ENCODE assay signal across 14 mouse cellular contexts in the genomic region with DNA sequence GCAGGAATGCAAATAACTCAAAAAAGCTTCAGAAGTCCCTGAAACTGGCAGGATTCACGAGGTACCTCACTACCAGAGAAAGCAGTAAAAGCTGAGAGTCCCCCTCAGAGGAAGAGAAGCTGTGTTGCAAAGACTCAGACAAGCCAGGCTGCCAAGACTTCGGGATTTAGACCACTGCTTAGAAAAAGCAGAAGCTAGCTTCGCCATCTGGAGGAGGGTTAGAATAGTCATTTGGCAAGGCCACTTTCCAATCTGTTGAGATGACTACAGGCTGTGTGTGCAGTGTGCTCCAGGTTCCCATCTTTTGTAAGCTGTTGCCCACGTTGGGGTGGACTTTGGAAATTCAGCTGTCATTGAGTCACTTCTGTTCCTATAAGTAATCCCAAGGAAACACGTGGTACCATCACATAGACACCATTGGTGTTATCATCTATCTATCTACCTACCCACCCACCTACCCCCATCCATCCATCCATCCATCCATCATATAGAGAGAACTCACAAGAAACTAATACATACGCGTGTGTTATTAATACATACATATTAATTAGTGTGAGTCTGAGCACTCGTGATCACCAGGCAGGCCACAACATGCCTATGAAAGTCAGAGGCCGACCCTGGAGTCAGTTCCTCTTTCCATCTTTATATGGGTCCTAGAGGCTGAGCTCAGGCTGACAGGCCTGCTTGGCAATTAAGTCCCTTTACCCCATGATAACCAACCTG. TPM values are rescaled to one million over a fixed set of nuclear protein-coding genes. Genes with fewer than 3 reads are reported as not detected.
A peak's percentile ranks its signal among the peaks of the same experiment; 100 is the strongest.
DNase-seq lines count a peak whose midpoint lies in the region.
"Had no signal": no experiment of that assay in that cellular context is flagged by ENCODE, and none has a peak within 500 bp of the region (broad histone marks: within the 10 kb centered on the region; RNA-seq: fewer than 3 reads in every experiment).

No protein-coding gene starts in this region.

- H3K27ac ChIP-seq in macrophage: 0 out of 2 replicates have a peak overlapping the region, but pooled peaks have one; percentile 13
- H3K27ac ChIP-seq: limb, embryonic 13.5 days had no signal

- DNase-seq in left cerebral cortex, adult 18-20 months (ENCODE audit: low spot score in 2 of 2): peak; percentile 46 to 53
- DNase-seq in left cerebral cortex, adult 11 months (ENCODE audit: low spot score): no peak
- DNase-seq in layer of hippocampus, adult 11-12 months (ENCODE audit: low spot score): peak; percentile 51
- DNase-seq in thymus, postnatal 4 days: no peak
- DNase-seq in heart, adult 9 months (ENCODE audit: low spot score in 2 of 2): no peak
- no peak for DNase-seq in liver
- DNase-seq: heart, adult 18-20 months; heart, postnatal 36 days; kidney, adult 8-10 months; spleen, adult 18-20 months had no signal

- 25% methylated on average over 7 of the region's 9 CpGs for WGBS in macrophage (ENCODE audit: missing documents)

- peaks cover 20% of the 10 kb centered on the region; the same call in 1 of the 2 replicates for H3K36me3 ChIP-seq in macrophage (ENCODE audit: inconsistent target)

- H3K4me3 ChIP-seq in macrophage (ENCODE audit: inconsistent target): no peak overlapping the region
- H3K4me3 ChIP-seq: limb, embryonic 13.5 days had no signal

- H3K79me2 ChIP-seq in macrophage (ENCODE audit: inconsistent target): no peaks in the 10 kb centered on the region

RNA-seq across cellular contexts. Expression of gene Gemin5, which starts 24.5 kb away (rescaled TPM):
- 10 to 100 TPM; 18.9 to 19.0 TPM for total RNA-seq in left cerebral cortex, adult 18-20 months (2021)
- total RNA-seq in macrophage (2018; cell fraction: chromatin; rRNA removed): 10 to 100 TPM in 15 of 26 experiments, 1 to 10 TPM in 11; 1.2 to 32.8 (median 11.9) TPM
- total RNA-seq in macrophage (2018; cell fraction: cytosol; rRNA removed): 1 to 10 TPM; 3.6 to 8.6 (median 6.5) TPM
- 10 to 100 TPM in 5 of 26 experiments, 1 to 10 TPM in 21; 2.2 to 23.1 (median 6.5) TPM for total RNA-seq in macrophage (2018; cell fraction: nucleus; rRNA removed)
- 4.7 to 12.0 TPM (median 5.4 TPM) in 3 replicates for polyA plus RNA-seq in macrophage (2018)

RNA-seq across cellular contexts. Expression of gene Mrpl22, which starts 27.6 kb away (rescaled TPM):
- total RNA-seq in left cerebral cortex, adult 18-20 months (2021): 10 to 100 TPM; 36.0 to 39.6 TPM
- 10 to 100 TPM in 8 of 26 experiments, 1 to 10 TPM in 16, not detected in 2; 1.6 to 17.9 (median 7.6) TPM for total RNA-seq in macrophage (2018; cell fraction: chromatin; rRNA removed)
- total RNA-seq in macrophage (2018; cell fraction: cytosol; rRNA removed): 10 to 100 TPM; 20.4 to 48.3 (median 34.8) TPM
- 10 to 100 TPM in 14 of 26 experiments, 1 to 10 TPM in 12; 3.3 to 20.5 (median 10.5) TPM for total RNA-seq in macrophage (2018; cell fraction: nucleus; rRNA removed)
- polyA plus RNA-seq in macrophage (2018): 36.9 to 51.5 TPM (median 42.8 TPM) in 3 replicates

RNA-seq across cellular contexts. Expression of gene Cnot8, which starts 39.9 kb away (rescaled TPM):
- 10 to 100 TPM; 55.8 to 56.4 TPM for total RNA-seq in left cerebral cortex, adult 18-20 months (2021)
- 10 to 100 TPM in 25 of 26 experiments, 1 to 10 TPM in 1; 9.7 to 42.2 (median 20.8) TPM for total RNA-seq in macrophage (2018; cell fraction: chromatin; rRNA removed)
- total RNA-seq in macrophage (2018; cell fraction: cytosol; rRNA removed): 10 to 100 TPM; 21.3 to 45.8 (median 37.7) TPM
- total RNA-seq in macrophage (2018; cell fraction: nucleus; rRNA removed): 10 to 100 TPM; 15.1 to 50.5 (median 24.8) TPM
- 35.8 to 41.5 TPM (median 36.2 TPM) in 3 replicates for polyA plus RNA-seq in macrophage (2018)

RNA-seq across cellular contexts. Expression of gene Gm12248, which starts 50.9 kb away (rescaled TPM):
- not detected for total RNA-seq in left cerebral cortex, adult 18-20 months (2021)
- not detected for total RNA-seq in macrophage (2018; cell fraction: chromatin; rRNA removed)
- not detected for total RNA-seq in macrophage (2018; cell fraction: cytosol; rRNA removed)
- not detected for total RNA-seq in macrophage (2018; cell fraction: nucleus; rRNA removed)
- not detected in 3 replicates for polyA plus RNA-seq in macrophage (2018)
- total RNA-seq: heart, adult 18-20 months; heart, postnatal 36 days; neutrophil, adult 5-6 weeks had no signal
- polyA plus RNA-seq: limb, embryonic 13.5 days; lung, embryonic 16.5 days had no signal

RNA-seq across cellular contexts. Expression of gene Igtp, which starts 55.5 kb away (rescaled TPM):
- total RNA-seq in left cerebral cortex, adult 18-20 months (2021): 1 to 10 TPM; 3.8 to 5.4 TPM
- 100 to 1,000 TPM in 1 of 26 experiments, 10 to 100 TPM in 17, 1 to 10 TPM in 8; 3.2 to 240 (median 39.1) TPM for total RNA-seq in macrophage (2018; cell fraction: chromatin; rRNA removed)
- total RNA-seq in macrophage (2018; cell fraction: cytosol; rRNA removed): 100 to 1,000 TPM in 14 of 26 experiments, 10 to 100 TPM in 12; 29.0 to 298 (median 166) TPM
- 100 to 1,000 TPM in 15 of 26 experiments, 10 to 100 TPM in 11; 11.5 to 293 (median 127) TPM for total RNA-seq in macrophage (2018; cell fraction: nucleus; rRNA removed)
- 25.7 to 94.8 TPM (median 34.2 TPM) in 3 replicates for polyA plus RNA-seq in macrophage (2018)

Comparison
In these comparisons a context has a peak if more than half of its experiments do, and no peak if none do; other contexts are left out.
1. DNase-seq: peak in left cerebral cortex, adult 18-20 months (2 of 2) and layer of hippocampus, adult 11-12 months (single experiment); none in left cerebral cortex, adult 11 months (single experiment), thymus, postnatal 4 days (single experiment), heart, adult 9 months (0 of 2) and liver (single experiment).